Mouse (Mus musculus) kidney, postnatal 0 days (tissue): ENCODE measurements around the gene Gtf3c2. TPM values are rescaled to one million over a fixed set of nuclear protein-coding genes. Genes with fewer than 3 reads are reported as not detected.

ENCODE experiments used
- ATAC-seq: fragments of 200-750 bp; cut with Nextera tagmentation; replicated peaks from 2 replicates; pipeline ENCODE4 v1.8.0; 2017; ENCODE audit warnings: low read depth, moderate number of reproducible peaks, moderate TSS enrichment, moderate library complexity; ENCODE audit not compliant: low FRiP score
- DNase-seq: peaks from one replicate; pipeline ENCODE4 v3.0.0-alpha.2; 2016; ENCODE audit warnings: low spot score
- H3K27ac ChIP-seq: fragments of 300-500 bp; sonication (generic); 2 replicates; pipeline ENCODE4 v1.5.1; 2014; ENCODE audit warnings: mild to moderate bottlenecking
- H3K27me3 ChIP-seq: fragments of 300-500 bp; sonication (generic); 2 replicates; pipeline ENCODE4 v1.6.1; 2014; ENCODE audit warnings: low read length, mixed read lengths; ENCODE audit not compliant: insufficient read depth
- H3K36me3 ChIP-seq: fragments of 300-500 bp; sonication (generic); 2 replicates; pipeline ENCODE4 v1.6.1; 2014; ENCODE audit warnings: low read length, mixed read lengths; ENCODE audit not compliant: insufficient read depth
- H3K4me1 ChIP-seq: fragments of 300-500 bp; sonication (generic); replicated peaks from 2 replicates; pipeline ENCODE4 v1.6.1; 2014; ENCODE audit warnings: antibody characterized with exemption, low read length, mixed read lengths; ENCODE audit not compliant: insufficient read depth
- H3K4me2 ChIP-seq: fragments of 300-500 bp; sonication (generic); 2 replicates; pipeline ENCODE4 v1.6.1; 2014; ENCODE audit warnings: mild to moderate bottlenecking, low read length, moderate library complexity, mixed read lengths
- H3K4me3 ChIP-seq: fragments of 300-500 bp; sonication (generic); replicated peaks from 2 replicates; pipeline ENCODE4 v1.5.1; 2014; ENCODE audit warnings: low read depth, low read length
- H3K9ac ChIP-seq: fragments of 300-500 bp; sonication (generic); 2 replicates; pipeline ENCODE4 v1.6.1; 2014; ENCODE audit warnings: low read depth, low read length
- H3K9me3 ChIP-seq: fragments of 300-500 bp; sonication (generic); replicated peaks from 2 replicates; pipeline ENCODE4 v1.6.1; 2016; ENCODE audit warnings: low read length, inconsistent platforms, mixed read lengths
- CTCF ChIP-seq: IDR thresholded peaks from 2 replicates; pipeline ENCODE4 v1.5.1; 2016; ENCODE audit warnings: antibody characterized with exemption, low read depth, mild to moderate bottlenecking, moderate library complexity
- WGBS: fragments of 180-500 bp; shearing (Covaris S2); extraction: QIAGEN DNeasy Blood & Tissue Kit; methylation state at CpG from one replicate; pipeline ENCODE4 v1.1.7; 2014; 5-methylcytosine and 5-hydroxymethylcytosine counted together
- polyA plus RNA-seq: library from polyadenylated mRNA; unstranded; fragments of >200 nt; fragmentation: Nextera tagmentation; extraction: Ambion mirVana; gene quantifications from 2 replicates; pipeline ENCODE4 v1.2.1, GENCODE M21; 2015

Gtf3c2 gene
- polyA plus RNA-seq, 1 experiment from 2014 or later = 42.5 TPM

GRCm38 (mm10) chr5:31188223-31188840 lies 8.4 kb upstream of the Gtf3c2 start:
- Histone ChIP-seq H3K4me2 (no peak overlapping the region), H3K36me3 (peaks cover 36% of the 10 kb centered on the region), H3K27ac (no peak overlapping the region), H3K4me3 (no peak overlapping the region), H3K27me3 (no peaks in the 10 kb centered on the region), H3K4me1 (peaks cover 7% of the 10 kb centered on the region; the same call in 1 of the 2 replicates), H3K9me3 (no peaks in the 10 kb centered on the region), H3K9ac (no peak overlapping the region)
- ATAC-seq (no peak), DNase-seq (peak; percentile 24)
- peak; percentile 59 for TF ChIP-seq CTCF
- whole genome bisulfite sequencing = 71% methylated on average over 4 of the region's 4 CpGs

- no peaks in the 10 kb centered on the region for H3K4me1 ChIP-seq
- no peak overlapping the region for H3K27ac ChIP-seq
- no peak for TF ChIP-seq CTCF
- ATAC-seq (no peak), DNase-seq (no peak)
- no peak overlapping the region for H3K4me3 ChIP-seq
- H3K9ac ChIP-seq = no peak overlapping the region
- WGBS = 59% methylated on average over 4 of the region's 4 CpGs
- H3K9me3 ChIP-seq = no peaks in the 10 kb centered on the region
- no peak overlapping the region for H3K4me2 ChIP-seq
- peaks cover 16% of the 10 kb centered on the region for H3K36me3 ChIP-seq
- H3K27me3 ChIP-seq = no peaks in the 10 kb centered on the region
Measured at GRCm38 (mm10) chr5:31183678-31184077, 3.7 kb upstream of the Gtf3c2 start.

GRCm38 (mm10) chr5:31181183-31181770 lies 1.3 kb upstream of the Gtf3c2 start:
- Histone ChIP-seq H3K9me3 (no peaks in the 10 kb centered on the region), H3K27me3 (no peaks in the 10 kb centered on the region), H3K4me2 (no peak overlapping the region), H3K36me3 (no peaks in the 10 kb centered on the region), H3K27ac (no peak overlapping the region), H3K9ac (no peak overlapping the region), H3K4me3 (no peak overlapping the region), H3K4me1 (no peaks in the 10 kb centered on the region)
- 93% methylated on average over 9 of the region's 9 CpGs for WGBS
- ATAC-seq (no peak), DNase-seq (no peak)
- TF ChIP-seq CTCF = no peak

GRCm38 (mm10) chr5:31179301-31179765 lies 611 bp downstream of the Gtf3c2 start:
- H3K9ac ChIP-seq = peak overlapping the region; percentile 83
- TF ChIP-seq CTCF = no peak
- peaks cover 2% of the 10 kb centered on the region; the same call in 1 of the 2 replicates for H3K36me3 ChIP-seq
- H3K4me1 ChIP-seq = no peaks in the 10 kb centered on the region
- ATAC-seq = peak; percentile 27
- H3K4me2 ChIP-seq = peak overlapping the region; percentile 85
- peak overlapping the region; percentile 91 for H3K4me3 ChIP-seq
- peak overlapping the region; percentile 98 for H3K27ac ChIP-seq
- no peaks in the 10 kb centered on the region for H3K9me3 ChIP-seq
- H3K27me3 ChIP-seq = no peaks in the 10 kb centered on the region
- DNase-seq = no peak
- under 1% methylated on average over 25 of the region's 25 CpGs for WGBS

GRCm38 (mm10) chr5:31168630-31169029 lies 11.3 kb downstream of the Gtf3c2 start:
- Histone ChIP-seq H3K9me3 (no peaks in the 10 kb centered on the region), H3K36me3 (peaks cover 77% of the 10 kb centered on the region), H3K9ac (no peak overlapping the region), H3K4me3 (no peak overlapping the region), H3K27ac (no peak overlapping the region), H3K27me3 (no peaks in the 10 kb centered on the region), H3K4me2 (no peak overlapping the region), H3K4me1 (no peaks in the 10 kb centered on the region)
- DNase-seq (no peak), ATAC-seq (no peak)
- TF ChIP-seq CTCF = no peak
- 92% methylated on average over 4 of the region's 4 CpGs for WGBS

GRCm38 (mm10) chr5:31164878-31165277 lies 15.1 kb downstream of the Gtf3c2 start:
- H3K9ac ChIP-seq = no peak overlapping the region
- peaks cover 79% of the 10 kb centered on the region for H3K36me3 ChIP-seq
- H3K4me2 ChIP-seq = no peak overlapping the region
- H3K27me3 ChIP-seq = no peaks in the 10 kb centered on the region
- H3K9me3 ChIP-seq = no peaks in the 10 kb centered on the region
- ATAC-seq = no peak
- no peak for TF ChIP-seq CTCF
- H3K27ac ChIP-seq = no peak overlapping the region
- DNase-seq = no peak
- H3K4me1 ChIP-seq = no peaks in the 10 kb centered on the region
- 90% methylated on average over 1 of the region's 1 CpGs for WGBS
- H3K4me3 ChIP-seq = no peak overlapping the region
